Mouse (Mus musculus) myocyte (in vitro differentiated cells): ENCODE results near the gene Tiprl. TPM values are rescaled to one million over a fixed set of nuclear protein-coding genes. Genes with fewer than 3 reads are reported as not detected.
A peak's percentile ranks its signal among the peaks of the same experiment; 100 is the strongest.

Experiments
- H3K27me3 ChIP-seq: one replicate; pipeline ENCODE4 v1.6.1; 2011; ENCODE audit not compliant: control insufficient read depth, insufficient read depth, insufficient read length
- H3K36me3 ChIP-seq: one replicate; pipeline ENCODE4 v1.6.1; 2011; ENCODE audit not compliant: control insufficient read depth, insufficient read depth
- H3K4me2 ChIP-seq: one replicate; pipeline ENCODE4 v1.6.1; 2011; ENCODE audit warnings: low read depth, control low read depth
- H3K4me3 ChIP-seq: one replicate; pipeline ENCODE4 v1.5.1; 2011; ENCODE audit warnings: mild to moderate bottlenecking, control low read depth, moderate library complexity
- H3K79me2 ChIP-seq: one replicate; pipeline ENCODE4 v1.6.1; 2011; ENCODE audit not compliant: control insufficient read depth, insufficient read depth
- H3ac ChIP-seq: one replicate; pipeline ENCODE4 v1.6.1; 2011; ENCODE audit not compliant: control insufficient read depth, insufficient read length
- CEBPB ChIP-seq: IDR thresholded peaks from 2 replicates; pipeline ENCODE4 v1.6.1; 2011; ENCODE audit warnings: mild to moderate bottlenecking, moderate library complexity; ENCODE audit not compliant: poor library complexity, insufficient read depth, severe bottlenecking
- E2F4 ChIP-seq: IDR thresholded peaks from one replicate; pipeline ENCODE4 v1.6.1; 2011; ENCODE audit warnings: mild to moderate bottlenecking, control low read depth, moderate library complexity; ENCODE audit not compliant: insufficient read depth
- MAX ChIP-seq: IDR thresholded peaks from one replicate; pipeline ENCODE4 v1.6.1; 2011; ENCODE audit warnings: low read depth, mild to moderate bottlenecking, control low read depth
- MYOD1 ChIP-seq, 3 experiments: IDR thresholded peaks; one replicate each; pipeline ENCODE4 v1.6.1; 2011; ENCODE audit warnings: control low read depth in 2 of 3, low read depth in 2 of 3, mild to moderate bottlenecking in 2 of 3, moderate library complexity in 1 of 3; ENCODE audit not compliant: insufficient read length in 2 of 3, control insufficient read depth in 1 of 3
- MYOG ChIP-seq, 3 experiments: IDR thresholded peaks; one replicate each; pipeline ENCODE4 v1.6.1; 2011; ENCODE audit warnings: control low read depth in 2 of 3, low read depth in 2 of 3, mild to moderate bottlenecking in 2 of 3; ENCODE audit not compliant: insufficient read length in 2 of 3, control insufficient read depth in 1 of 3, insufficient read depth in 1 of 3
- POLR2A ChIP-seq: IDR thresholded peaks from one replicate; pipeline ENCODE4 v1.6.1; 2011; ENCODE audit warnings: low read depth, mild to moderate bottlenecking, control low read depth, moderate library complexity; ENCODE audit not compliant: insufficient read length
- POLR2AphosphoS2 ChIP-seq: IDR thresholded peaks from one replicate; pipeline ENCODE4 v1.6.1; 2011; ENCODE audit warnings: low read depth, control low read depth; ENCODE audit not compliant: insufficient read length
- REST ChIP-seq: IDR thresholded peaks from one replicate; pipeline ENCODE4 v1.6.1; 2011; ENCODE audit warnings: mild to moderate bottlenecking, control low read depth, moderate library complexity; ENCODE audit not compliant: insufficient read depth, insufficient read length
- SRF ChIP-seq: IDR thresholded peaks from one replicate; pipeline ENCODE4 v1.6.1; 2011; ENCODE audit warnings: low read depth; ENCODE audit not compliant: control insufficient read depth, insufficient read length
- TCF12 ChIP-seq: IDR thresholded peaks from one replicate; pipeline ENCODE4 v1.6.1; 2011; ENCODE audit warnings: mild to moderate bottlenecking, control low read depth; ENCODE audit not compliant: poor library complexity, insufficient read depth, severe bottlenecking
- TCF3 ChIP-seq: IDR thresholded peaks from one replicate; pipeline ENCODE4 v1.6.1; 2011; ENCODE audit warnings: low read depth, control low read depth; ENCODE audit not compliant: insufficient read length
- USF1 ChIP-seq: IDR thresholded peaks from one replicate; pipeline ENCODE4 v1.6.1; 2011; ENCODE audit warnings: low read depth, mild to moderate bottlenecking, control low read depth, moderate library complexity
- polyA plus RNA-seq: library from polyadenylated mRNA; unstranded; fragments of >200 nt; fragmentation: generic; extraction: Trizol; gene quantifications from one replicate; pipeline ENCODE4 v1.2.1, GENCODE M21; 2012; ENCODE audit warnings: missing spikeins

Tiprl gene
- polyA plus RNA-seq, 1 experiment = 35.8 TPM

DNA sequence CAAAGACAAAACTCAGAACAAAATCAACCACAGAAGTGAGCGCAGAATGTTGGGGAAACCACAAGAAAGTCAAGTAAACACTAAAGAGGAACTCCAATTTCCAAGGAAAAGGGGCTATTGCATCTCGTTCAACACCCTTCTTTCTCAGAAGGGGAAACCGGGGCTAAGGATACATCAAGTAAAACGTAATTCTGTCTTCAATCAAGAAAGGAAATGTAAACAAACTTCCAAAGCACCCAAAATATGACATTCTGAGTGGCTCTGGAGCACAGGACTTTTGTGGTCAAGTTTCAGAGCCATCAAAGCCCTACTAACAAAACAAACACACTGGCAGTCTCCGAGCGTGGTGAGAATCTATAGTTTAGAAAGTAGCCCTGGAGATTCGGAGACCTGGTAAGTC lies 43.4 kb downstream of the Tiprl start:
- Histone ChIP-seq H3K4me2 (peak overlapping the region; percentile 91), H3ac (peak overlapping the region; percentile 25), H3K4me3 (peak overlapping the region; percentile 46), H3K36me3 (no peaks in the 10 kb centered on the region), H3K79me2 (peaks cover 11% of the 10 kb centered on the region), H3K27me3 (no peaks in the 10 kb centered on the region)
- no peak for TF ChIP-seq MYOD1 (IDR thresholded peaks at IDR 0.05; ENCODE audit: control insufficient read depth in 1 of 3, insufficient read length in 2 of 3, low read depth in 2 of 3)
- TF ChIP-seq TCF3 = no peak
- TF ChIP-seq SRF = no peak
- no peak for TF ChIP-seq POLR2AphosphoS2
- no peak for TF ChIP-seq MYOG (IDR thresholded peaks at IDR 0.05; ENCODE audit: control insufficient read depth in 1 of 3, insufficient read depth in 1 of 3, insufficient read length in 2 of 3, low read depth in 2 of 3)
- TF ChIP-seq REST = no peak
- no peak for TF ChIP-seq USF1
- no peak for TF ChIP-seq TCF12
- no peak for TF ChIP-seq E2F4
- no peak for TF ChIP-seq MAX
- no peak for TF ChIP-seq CEBPB
- no peak for TF ChIP-seq POLR2A

DNA sequence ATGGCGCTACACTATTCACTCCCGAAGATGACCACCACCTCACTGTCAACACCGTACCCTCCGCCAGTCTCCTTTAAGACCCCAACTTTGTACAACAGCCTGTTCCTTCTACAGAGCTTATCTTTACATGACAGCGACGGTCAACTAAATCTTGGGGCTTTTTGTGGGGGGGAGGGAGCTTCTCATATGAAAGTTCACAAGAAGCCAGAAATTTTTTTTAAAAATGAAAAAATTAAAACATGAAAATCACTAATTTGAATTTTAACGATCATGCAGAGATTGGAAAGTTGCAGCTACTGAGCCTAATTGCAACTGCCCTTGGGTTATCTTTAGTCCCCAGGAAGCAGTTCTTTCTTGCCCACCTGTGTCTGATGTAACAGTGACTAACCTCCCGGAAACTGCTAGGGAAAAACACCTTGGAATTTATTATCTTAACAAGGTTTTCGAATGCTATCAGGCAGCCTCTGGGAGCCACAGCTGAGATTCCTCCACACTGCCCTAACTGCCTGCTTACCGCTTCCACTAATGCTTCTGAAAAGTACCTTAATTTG lies 44.0 kb downstream of the Tiprl start:
- Histone ChIP-seq H3K27me3 (no peaks in the 10 kb centered on the region), H3K79me2 (peaks cover 11% of the 10 kb centered on the region), H3K36me3 (peaks cover 6% of the 10 kb centered on the region), H3K4me2 (peak overlapping the region; percentile 91), H3ac (no peak overlapping the region), H3K4me3 (peak overlapping the region; percentile 46)
- no peak for TF ChIP-seq POLR2AphosphoS2
- no peak for TF ChIP-seq E2F4
- TF ChIP-seq TCF12 = no peak
- no peak for TF ChIP-seq MAX
- no peak for TF ChIP-seq MYOG (IDR thresholded peaks at IDR 0.05; ENCODE audit: control insufficient read depth in 1 of 3, insufficient read depth in 1 of 3, insufficient read length in 2 of 3, low read depth in 2 of 3)
- no peak for TF ChIP-seq CEBPB
- no peak for TF ChIP-seq REST
- TF ChIP-seq TCF3 = no peak
- TF ChIP-seq MYOD1 (IDR thresholded peaks at IDR 0.05; ENCODE audit: control insufficient read depth in 1 of 3, insufficient read length in 2 of 3, low read depth in 2 of 3) = no peak
- no peak for TF ChIP-seq POLR2A
- no peak for TF ChIP-seq SRF
- no peak for TF ChIP-seq USF1

DNA sequence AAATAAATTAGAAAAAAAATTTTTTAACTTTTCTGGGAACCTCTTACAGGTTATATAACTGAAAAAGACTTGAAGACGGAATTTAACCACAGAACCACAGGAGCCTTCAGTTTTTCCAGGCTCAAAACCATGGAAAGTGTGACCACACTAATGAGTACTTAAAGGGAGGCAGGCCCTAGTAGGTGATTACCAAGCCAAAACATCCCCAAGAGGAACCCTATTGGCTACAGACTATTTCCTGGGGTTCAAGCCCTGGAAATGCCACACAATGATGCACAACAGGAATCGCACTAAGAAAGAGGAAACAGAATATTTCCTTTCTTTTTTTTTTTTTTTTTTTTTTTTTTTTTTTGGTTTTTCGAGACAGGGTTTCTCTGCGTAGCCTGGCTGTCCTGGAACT lies 44.7 kb downstream of the Tiprl start:
- TF ChIP-seq CEBPB (no peak), TCF12 (no peak), SRF (no peak), MYOD1 (IDR thresholded peaks at IDR 0.05; ENCODE audit: control insufficient read depth in 1 of 3, insufficient read length in 2 of 3, low read depth in 2 of 3) (no peak), REST (no peak), USF1 (no peak), POLR2AphosphoS2 (no peak), MYOG (IDR thresholded peaks at IDR 0.05; ENCODE audit: control insufficient read depth in 1 of 3, insufficient read depth in 1 of 3, insufficient read length in 2 of 3, low read depth in 2 of 3) (no peak), TCF3 (no peak), E2F4 (no peak), MAX (no peak), POLR2A (no peak)
- H3K4me3 ChIP-seq = peak overlapping the region; percentile 46

DNA sequence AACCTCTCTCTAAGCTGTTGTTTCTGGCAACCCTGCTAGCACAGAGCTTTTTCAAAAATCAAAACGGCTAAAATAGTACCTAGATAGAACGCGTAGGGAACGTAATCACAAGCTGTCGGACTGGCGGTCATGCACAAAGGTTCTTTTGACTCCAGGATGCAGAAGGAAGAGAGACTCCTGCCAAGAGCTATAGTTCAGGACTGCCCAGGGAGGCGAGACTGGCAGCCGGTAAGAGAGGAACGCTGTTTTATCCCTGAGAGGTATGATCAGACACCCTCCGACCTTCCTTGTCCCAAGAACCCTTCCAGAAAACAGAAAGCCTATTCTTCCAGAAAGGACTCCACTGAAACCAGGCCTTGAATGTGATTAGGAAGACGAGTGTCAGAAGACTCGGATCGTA lies 45.2 kb downstream of the Tiprl start:
- H3K36me3 ChIP-seq = peaks cover 10% of the 10 kb centered on the region
- H3K4me2 ChIP-seq = no peak overlapping the region
- no peak for TF ChIP-seq MYOG (IDR thresholded peaks at IDR 0.05; ENCODE audit: control insufficient read depth in 1 of 3, insufficient read depth in 1 of 3, insufficient read length in 2 of 3, low read depth in 2 of 3)
- TF ChIP-seq USF1 = no peak
- no peak for TF ChIP-seq POLR2AphosphoS2
- no peak for TF ChIP-seq CEBPB
- TF ChIP-seq MAX = no peak
- no peak for TF ChIP-seq SRF
- no peak for TF ChIP-seq TCF12
- TF ChIP-seq POLR2A = no peak
- no peak for TF ChIP-seq TCF3
- TF ChIP-seq MYOD1 (IDR thresholded peaks at IDR 0.05; ENCODE audit: control insufficient read depth in 1 of 3, insufficient read length in 2 of 3, low read depth in 2 of 3) = no peak
- H3K4me3 ChIP-seq = peak overlapping the region; percentile 46
- no peaks in the 10 kb centered on the region for H3K27me3 ChIP-seq
- no peak overlapping the region for H3ac ChIP-seq
- peaks cover 11% of the 10 kb centered on the region for H3K79me2 ChIP-seq

More for the DNA sequence above, 44.7 kb downstream of the Tiprl start:
- H3K4me2 ChIP-seq = peak overlapping the region; percentile 91
- H3K79me2 ChIP-seq = peaks cover 11% of the 10 kb centered on the region
- peaks cover 10% of the 10 kb centered on the region for H3K36me3 ChIP-seq
- H3K27me3 ChIP-seq = no peaks in the 10 kb centered on the region
- no peak overlapping the region for H3ac ChIP-seq
